22 mouse cellular contexts compared by ENCODE assay signal in genomic region chr9:72129884-72130283, GRCm38 (mm10). TPM values are rescaled to one million over a fixed set of nuclear protein-coding genes. Genes with fewer than 3 reads are reported as not detected.
DNase-seq lines count a peak whose midpoint lies in the region; ATAC-seq and TF ChIP-seq lines count a peak whose summit lies in the region.
"Had no signal": no experiment of that assay in that cellular context is flagged by ENCODE, and none has a peak within 500 bp of the region (broad histone marks: within the 10 kb centered on the region; RNA-seq: fewer than 3 reads in every experiment).

No protein-coding gene starts in this region.

- H3K4me3 ChIP-seq in limb, embryonic 11.5 days (ENCODE audit: low read depth, low read length) = no peak overlapping the region
- H3K4me3 ChIP-seq in limb, embryonic 10.5 days = no peak overlapping the region
- H3K4me3 ChIP-seq in cerebellum, adult 2 months (replicated peaks; ENCODE audit: insufficient read depth, low read depth, low read length) = no peak overlapping the region
- H3K4me3 ChIP-seq: embryonic facial prominence, embryonic 13.5 days; forebrain, embryonic 12.5 days; gastrocnemius, adult 2 months; heart, embryonic 13.5 days; hindbrain, embryonic 12.5 days had no signal

- H3K9ac ChIP-seq in limb, embryonic 11.5 days (ENCODE audit: low read length) = no peak overlapping the region
- H3K9ac ChIP-seq: embryonic facial prominence, embryonic 13.5 days; forebrain, embryonic 12.5 days; heart, embryonic 13.5 days; hindbrain, embryonic 12.5 days had no signal

- no peak for TF ChIP-seq CTCF in cerebellum, adult 2 months (IDR thresholded peaks at IDR 0.05; ENCODE audit: borderline replicate concordance, insufficient read depth, low read depth, low read length)

- H3K9me3 ChIP-seq in limb, embryonic 11.5 days (ENCODE audit: control insufficient read depth, low read length) = no peaks in the 10 kb centered on the region
- no peaks in the 10 kb centered on the region for H3K9me3 ChIP-seq in limb, embryonic 10.5 days (replicated peaks)
- H3K9me3 ChIP-seq: embryonic facial prominence, embryonic 13.5 days; forebrain, embryonic 12.5 days; heart, embryonic 13.5 days; hindbrain, embryonic 12.5 days had no signal

- no peak for ATAC-seq in limb, embryonic 11.5 days (ENCODE audit: insufficient number of reproducible peaks, low FRiP score, low TSS enrichment, low read depth)
- ATAC-seq: forebrain, embryonic 16.5 days; hindbrain, embryonic 16.5 days; inflammation-experienced regulatory T-cells, adult 6 months had no signal

- no peaks in the 10 kb centered on the region for H3K27me3 ChIP-seq in limb, embryonic 11.5 days (ENCODE audit: control insufficient read depth, insufficient read depth, low read length)
- H3K27me3 ChIP-seq in limb, embryonic 10.5 days (ENCODE audit: low read depth, poor library complexity, severe bottlenecking) = no peaks in the 10 kb centered on the region
- no peaks in the 10 kb centered on the region for H3K27me3 ChIP-seq in splenic B cell, adult 2 months (ENCODE audit: control insufficient read depth, insufficient read depth, low read length, poor library complexity, severe bottlenecking)
- H3K27me3 ChIP-seq in cerebellum, adult 2 months (ENCODE audit: control insufficient read depth, insufficient read depth, low read length) = no peaks in the 10 kb centered on the region
- H3K27me3 ChIP-seq: embryonic facial prominence, embryonic 13.5 days; heart, embryonic 13.5 days; hindbrain, embryonic 12.5 days had no signal

- no peaks in the 10 kb centered on the region for H3K36me3 ChIP-seq in limb, embryonic 11.5 days (ENCODE audit: control insufficient read depth, insufficient read depth, low read length)
- no peaks in the 10 kb centered on the region for H3K36me3 ChIP-seq in limb, embryonic 10.5 days
- no peaks in the 10 kb centered on the region for H3K36me3 ChIP-seq in splenic B cell, adult 2 months (ENCODE audit: control insufficient read depth, insufficient read depth, low read length, poor library complexity, severe bottlenecking)
- H3K36me3 ChIP-seq: embryonic facial prominence, embryonic 13.5 days; forebrain, embryonic 12.5 days; heart, embryonic 13.5 days; hindbrain, embryonic 12.5 days had no signal

- H3K4me1 ChIP-seq in limb, embryonic 11.5 days (ENCODE audit: control insufficient read depth, insufficient read depth, low read length) = no peaks in the 10 kb centered on the region
- H3K4me1 ChIP-seq in limb, embryonic 10.5 days = peaks cover 22% of the 10 kb centered on the region
- H3K4me1 ChIP-seq in cerebellum, adult 2 months (ENCODE audit: control insufficient read depth, insufficient read depth, low read length) = no peaks in the 10 kb centered on the region

- no peak overlapping the region for H3K4me2 ChIP-seq in limb, embryonic 11.5 days (ENCODE audit: low read depth, severe bottlenecking)
- H3K4me2 ChIP-seq: embryonic facial prominence, embryonic 13.5 days; forebrain, embryonic 12.5 days; heart, embryonic 13.5 days; hindbrain, embryonic 12.5 days had no signal

- no peak for TF ChIP-seq POLR2A in cerebellum, adult 2 months (IDR thresholded peaks at IDR 0.05; ENCODE audit: borderline replicate concordance, insufficient read depth, low read length)

- 78% methylated on average over 4 of the region's 4 CpGs for WGBS in limb, embryonic 11.5 days
- 87% methylated on average over 4 of the region's 4 CpGs for WGBS in limb, embryonic 10.5 days
- 96% methylated on average over 4 of the region's 4 CpGs for WGBS in cerebellum, adult 2 months

- peak; percentile 34 for DNase-seq in limb, embryonic 11.5 days (ENCODE audit: low spot score)
- no peak for DNase-seq in limb, embryonic 10.5 days (ENCODE audit: low spot score)
- DNase-seq in A20 (ENCODE audit: low read depth, low spot score) = peak; percentile 47
- DNase-seq in forelimb bud, embryonic 11.5 days (ENCODE audit: low read depth, low spot score) = peak; percentile 34
- peak; percentile 38 for DNase-seq in splenic B cell, adult 2 months (ENCODE audit: low read depth, low spot score)
- no peak for DNase-seq in cerebellum, adult 2 months
- DNase-seq in adrenal gland, postnatal 14 days = no peak
- DNase-seq: adrenal gland, postnatal 10 days; cerebellum, adult 8-10 months; cerebellum, postnatal 14 days; embryo, embryonic 11 days; gastrocnemius, adult 2 months; gastrocnemius, postnatal 25 days; heart, postnatal 36 days; kidney, adult 18-20 months had no signal

- no peak overlapping the region for H3K27ac ChIP-seq in limb, embryonic 11.5 days (replicated peaks; ENCODE audit: low read depth, low read length)
- H3K27ac ChIP-seq in limb, embryonic 10.5 days = no peak overlapping the region
- no peak overlapping the region for H3K27ac ChIP-seq in cerebellum, adult 2 months (ENCODE audit: insufficient read depth, low read length)
- H3K27ac ChIP-seq: embryonic facial prominence, embryonic 13.5 days; forebrain, embryonic 12.5 days; gastrocnemius, adult 2 months; heart, embryonic 13.5 days; hindbrain, embryonic 12.5 days had no signal

RNA-seq across cellular contexts. Expression of gene Tcf12, which starts 18.2 kb away (rescaled TPM):
- polyA plus RNA-seq in limb, embryonic 11.5 days (2014; fragmentation: Nextera tagmentation; extraction: Ambion mirVana) = 191 and 194 TPM in 2 replicates
- 201 and 216 TPM in 2 replicates for polyA plus RNA-seq in limb, embryonic 10.5 days (2016; fragmentation: Nextera tagmentation; extraction: Ambion mirVana)
- polyA plus RNA-seq in cerebellum, adult 2 months (2012; rRNA removed) = 53.0 and 60.6 TPM in 2 replicates
- 82.7 and 103 TPM in 2 replicates for total RNA-seq in adrenal gland, postnatal 14 days (2021)

Comparison
In these comparisons a context has a peak if more than half of its experiments do, and no peak if none do; other contexts are left out.
1. DNase-seq: peak in limb, embryonic 11.5 days (single experiment), A20 (single experiment), forelimb bud, embryonic 11.5 days (single experiment) and splenic B cell, adult 2 months (single experiment); none in limb, embryonic 10.5 days (single experiment), cerebellum, adult 2 months (0 of 2) and adrenal gland, postnatal 14 days (single experiment).